Mouse (Mus musculus): ENCODE data around the gene Galr2. TPM values are rescaled to one million over a fixed set of nuclear protein-coding genes. Genes with fewer than 3 reads are reported as not detected.
A peak's percentile ranks its signal among the peaks of the same experiment; 100 is the strongest.

Galr2 gene
- total RNA-seq, 2 experiments from 2014 or later, result 0.38 to 0.41 TPM

DNA sequence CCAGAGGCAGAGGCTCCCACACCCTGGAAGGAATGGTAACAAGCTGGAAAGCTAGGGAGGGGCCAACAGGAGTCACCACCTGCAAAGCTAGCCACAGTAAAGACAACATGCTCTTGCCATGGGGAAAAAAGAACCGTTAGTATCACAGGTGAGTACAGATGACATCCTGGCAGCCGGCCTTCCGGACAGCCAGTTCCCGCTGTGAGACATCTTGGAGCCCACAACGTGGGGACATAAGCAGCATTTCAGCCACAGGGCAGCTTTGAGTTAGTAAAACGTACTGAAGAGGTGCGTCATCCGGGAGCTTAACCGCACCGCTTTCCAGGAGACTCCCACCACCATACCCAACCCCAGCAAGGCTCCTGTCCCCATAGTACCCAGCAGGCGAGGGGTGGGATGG, 17.5 kb downstream of the Galr2 start:
- no peak for DNase-seq
- intact Hi-C loops (cut with DNase I; ENCODE audit: low total_unique reads), result no loop called here

DNA sequence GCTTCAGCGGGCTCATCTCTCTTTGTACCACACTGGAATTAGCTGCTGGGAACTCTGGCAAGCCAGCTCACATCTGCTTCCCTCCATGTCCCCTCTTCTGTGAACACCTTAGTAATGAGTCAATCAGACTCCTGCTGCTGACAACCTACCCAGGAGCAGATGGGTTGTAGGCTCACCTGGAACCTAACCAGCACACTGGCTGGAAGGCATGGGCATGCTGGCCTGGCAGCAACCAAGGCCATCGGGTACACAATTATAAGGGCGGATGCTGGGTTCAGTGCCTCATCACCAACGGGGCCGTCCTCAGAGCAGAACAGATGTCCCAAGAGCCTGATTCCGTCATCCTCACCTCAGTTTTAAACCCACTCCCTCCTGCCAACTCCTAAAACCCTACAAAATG, 17.9 kb downstream of the Galr2 start:
- no peak for DNase-seq
- intact Hi-C loops (cut with DNase I; ENCODE audit: low total_unique reads), result no loop called here

DNA sequence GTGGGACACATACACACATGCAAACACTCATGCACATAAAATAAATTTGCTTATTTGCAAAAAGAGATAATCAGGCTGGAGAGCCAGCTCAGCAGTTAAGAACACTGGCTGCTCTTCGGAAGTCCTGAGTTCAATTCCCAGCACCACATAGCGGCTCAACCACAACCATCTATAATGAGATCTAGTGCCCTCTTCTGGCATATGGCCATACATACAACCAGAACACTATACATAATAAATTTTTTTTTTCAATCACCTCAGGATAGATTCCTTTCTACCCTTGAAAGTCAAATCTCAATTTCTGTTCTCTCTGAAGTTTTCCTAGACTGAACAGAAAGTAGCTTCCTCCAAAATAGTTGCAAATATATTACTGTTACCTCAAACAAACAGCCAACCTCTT, 24.7 kb downstream of the Galr2 start:
- intact Hi-C loops (cut with DNase I; ENCODE audit: low total_unique reads), result no loop called here
- no peak for DNase-seq

DNA sequence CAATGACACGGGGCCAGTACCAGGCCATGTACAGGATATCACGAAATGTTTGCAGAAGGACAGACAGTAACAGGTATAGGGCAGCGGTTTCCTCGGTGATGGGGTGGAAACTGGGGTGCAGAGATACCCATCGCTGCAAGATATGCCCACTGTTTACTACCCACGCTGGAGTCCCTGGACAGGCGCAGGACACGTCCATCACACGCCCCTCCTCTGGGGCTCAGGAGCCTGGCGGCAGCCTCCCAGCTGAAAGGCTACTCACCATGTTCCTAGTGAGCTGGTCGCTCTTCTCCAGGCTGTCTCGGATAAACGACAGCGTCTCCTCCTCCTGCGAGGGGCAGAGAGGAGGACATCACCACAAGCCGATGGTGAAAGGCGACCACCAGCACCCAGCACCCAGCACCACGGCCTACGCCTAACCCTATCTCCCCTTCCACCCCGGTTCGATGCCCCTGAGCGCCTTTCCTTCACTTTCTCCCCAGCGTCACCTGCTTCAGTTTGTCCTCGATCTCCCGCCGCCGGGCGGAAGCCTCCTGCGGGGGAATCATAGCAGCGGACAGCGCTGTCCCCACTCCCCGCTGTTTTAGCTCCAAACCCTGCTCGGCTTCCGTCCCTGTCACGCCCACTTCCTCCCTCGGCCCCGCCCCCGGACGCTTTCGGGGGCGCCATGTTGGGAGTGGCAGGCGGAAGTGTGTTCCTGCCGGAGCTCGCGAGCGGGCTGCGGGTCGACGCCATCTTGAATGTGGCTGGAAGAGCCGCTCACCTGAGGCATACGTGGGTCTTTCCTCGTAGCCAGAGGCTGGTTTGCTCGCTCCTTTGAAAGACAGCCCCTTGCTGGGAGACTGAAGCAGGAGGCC, 25.6 kb downstream of the Galr2 start:
- intact Hi-C loops (cut with DNase I; ENCODE audit: low total_unique reads), result no loop called here

DNA sequence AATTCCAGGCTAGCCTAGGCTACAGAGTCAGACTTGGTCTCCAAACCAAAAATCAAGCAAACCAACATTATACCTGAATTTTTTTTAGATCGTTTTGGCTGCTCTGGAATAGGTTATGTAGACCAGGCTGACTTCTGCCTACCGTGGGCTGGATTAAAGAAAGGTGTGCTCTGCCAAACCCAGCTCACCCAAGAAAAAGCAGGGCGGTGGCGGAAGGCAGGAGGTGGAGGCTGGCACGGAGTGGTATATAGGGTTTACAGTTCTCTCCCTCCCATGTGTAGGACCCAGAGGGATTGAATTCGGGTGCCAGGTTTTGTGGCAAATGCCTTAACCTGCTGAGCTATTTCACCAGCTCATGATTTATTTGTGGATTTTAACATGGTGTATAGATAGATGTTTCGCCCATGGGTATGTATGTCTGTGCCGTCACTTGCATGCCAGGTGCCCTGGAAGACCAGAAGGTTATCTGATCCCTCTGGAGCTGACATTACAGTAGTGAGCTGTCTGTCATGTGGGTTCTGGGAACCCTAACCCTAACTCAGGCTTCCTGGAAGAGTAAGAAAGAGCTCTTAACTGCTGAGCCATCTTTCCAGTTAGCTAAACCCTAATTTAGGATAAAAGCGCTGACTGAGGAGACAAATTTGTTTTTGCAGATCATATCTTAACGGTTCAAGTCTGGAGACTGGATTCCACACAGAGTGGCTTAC, 26.4 kb downstream of the Galr2 start, which contains the start of gene Exoc7:
Gene Exoc7 (minus strand): TSS at position 215 of the 707 bp plus-strand sequence.
- no peak for DNase-seq
- intact Hi-C loops (cut with DNase I; ENCODE audit: low total_unique reads), result no loop called here

More for the DNA sequence above, 25.6 kb downstream of the Galr2 start:
- peak; percentile 95 for DNase-seq

DNA sequence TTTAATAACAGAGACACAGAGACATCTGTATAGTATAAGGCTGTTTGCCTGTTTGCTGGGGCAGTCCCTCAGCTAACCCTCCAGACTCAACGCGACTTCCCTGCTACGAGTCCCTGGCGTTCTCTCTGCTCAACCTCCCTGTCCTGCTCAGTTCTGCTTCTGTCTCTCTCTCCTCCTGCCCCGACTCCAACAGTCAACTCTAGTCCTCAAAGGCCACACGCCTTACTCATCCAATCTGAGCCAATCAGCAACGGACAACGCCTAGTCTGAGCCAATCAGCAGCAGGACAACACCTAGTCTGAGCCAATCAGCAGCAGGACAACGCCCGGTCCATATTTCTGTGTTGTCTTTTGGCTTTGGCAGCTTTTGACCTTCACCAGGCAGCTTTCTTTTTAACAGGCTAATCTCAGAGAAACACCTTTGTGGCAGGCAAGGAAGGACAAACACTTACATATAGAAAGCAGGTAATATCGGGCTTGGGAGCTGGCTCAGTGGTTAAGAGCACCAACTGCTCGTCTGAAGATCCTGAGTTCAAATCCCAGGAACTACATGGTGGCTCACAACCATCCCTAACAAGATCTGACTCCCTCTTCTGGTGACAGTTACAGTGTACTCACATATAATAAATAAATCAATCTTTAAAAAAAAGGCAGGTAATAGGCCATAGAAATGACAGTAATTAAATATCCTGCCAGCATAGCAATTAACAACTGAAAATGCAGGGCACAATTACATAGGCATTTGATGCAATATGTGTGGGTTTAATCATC, 27.2 kb downstream of the Galr2 start:
- intact Hi-C loops (cut with DNase I; ENCODE audit: low total_unique reads), result no loop called here
- no peak for DNase-seq

DNA sequence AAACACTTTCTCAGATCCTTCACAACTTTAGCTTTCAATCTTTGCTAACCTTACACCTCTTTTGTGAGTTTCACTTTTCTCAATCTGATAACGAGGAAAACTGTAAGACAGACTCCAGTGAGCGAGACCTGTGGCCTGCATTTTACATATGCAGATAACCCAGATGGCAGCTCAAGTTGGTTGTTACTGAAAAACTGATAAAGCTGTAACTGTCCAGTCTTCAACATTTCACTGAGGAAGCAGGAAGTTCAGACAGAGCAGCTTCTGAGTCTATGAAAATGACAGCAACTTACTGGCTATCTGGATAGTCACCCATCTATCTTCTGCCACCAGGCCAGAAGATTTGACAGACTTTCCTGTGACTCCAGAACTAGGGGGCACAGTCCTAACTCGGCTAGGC, 28.9 kb downstream of the Galr2 start:
- DNase-seq, result no peak
- intact Hi-C loops (cut with DNase I; ENCODE audit: low total_unique reads), result no loop called here

DNA sequence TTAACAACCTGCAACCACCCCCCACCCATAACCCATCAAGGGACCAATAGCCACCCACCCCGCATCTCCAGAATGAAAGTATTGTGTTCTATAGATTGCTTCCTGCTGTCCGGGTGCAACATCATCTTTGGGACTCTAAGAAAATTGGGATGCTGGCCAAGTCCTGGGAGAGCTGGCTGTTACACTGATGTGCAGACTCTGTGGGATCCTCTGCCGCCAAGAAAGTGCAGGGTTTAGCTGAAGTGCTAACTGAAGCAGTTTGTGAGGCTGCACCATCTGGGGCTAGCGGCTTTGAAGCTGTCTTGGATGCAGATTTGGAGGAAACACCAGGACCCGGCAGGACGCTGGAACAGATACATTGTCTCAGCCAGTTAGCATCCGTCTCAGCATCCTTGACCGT, 30.4 kb downstream of the Galr2 start:
- DNase-seq, result no peak
- intact Hi-C loops (cut with DNase I; ENCODE audit: low total_unique reads), result no loop called here

DNA sequence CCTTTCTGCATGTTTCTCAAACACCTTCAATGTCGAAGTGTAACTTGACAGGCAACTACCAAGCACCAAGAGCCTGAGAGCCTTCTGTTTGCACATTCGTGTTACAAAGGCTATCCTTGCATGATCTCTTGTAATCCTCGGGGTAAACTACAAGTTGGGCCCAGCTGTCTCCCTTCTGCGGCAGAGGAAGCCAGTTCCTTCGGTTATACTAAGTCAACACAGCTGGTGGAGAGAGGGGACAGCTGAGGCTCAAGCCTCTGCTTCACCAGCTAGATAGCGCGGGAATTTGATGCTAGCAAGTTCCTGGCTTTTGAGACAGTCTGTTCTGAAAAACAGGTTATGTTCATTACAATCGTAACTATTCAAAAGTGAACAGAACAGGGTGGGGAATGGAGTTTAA, 31.6 kb downstream of the Galr2 start:
- intact Hi-C loops (cut with DNase I; ENCODE audit: low total_unique reads), result no loop called here
- DNase-seq, result no peak

DNA sequence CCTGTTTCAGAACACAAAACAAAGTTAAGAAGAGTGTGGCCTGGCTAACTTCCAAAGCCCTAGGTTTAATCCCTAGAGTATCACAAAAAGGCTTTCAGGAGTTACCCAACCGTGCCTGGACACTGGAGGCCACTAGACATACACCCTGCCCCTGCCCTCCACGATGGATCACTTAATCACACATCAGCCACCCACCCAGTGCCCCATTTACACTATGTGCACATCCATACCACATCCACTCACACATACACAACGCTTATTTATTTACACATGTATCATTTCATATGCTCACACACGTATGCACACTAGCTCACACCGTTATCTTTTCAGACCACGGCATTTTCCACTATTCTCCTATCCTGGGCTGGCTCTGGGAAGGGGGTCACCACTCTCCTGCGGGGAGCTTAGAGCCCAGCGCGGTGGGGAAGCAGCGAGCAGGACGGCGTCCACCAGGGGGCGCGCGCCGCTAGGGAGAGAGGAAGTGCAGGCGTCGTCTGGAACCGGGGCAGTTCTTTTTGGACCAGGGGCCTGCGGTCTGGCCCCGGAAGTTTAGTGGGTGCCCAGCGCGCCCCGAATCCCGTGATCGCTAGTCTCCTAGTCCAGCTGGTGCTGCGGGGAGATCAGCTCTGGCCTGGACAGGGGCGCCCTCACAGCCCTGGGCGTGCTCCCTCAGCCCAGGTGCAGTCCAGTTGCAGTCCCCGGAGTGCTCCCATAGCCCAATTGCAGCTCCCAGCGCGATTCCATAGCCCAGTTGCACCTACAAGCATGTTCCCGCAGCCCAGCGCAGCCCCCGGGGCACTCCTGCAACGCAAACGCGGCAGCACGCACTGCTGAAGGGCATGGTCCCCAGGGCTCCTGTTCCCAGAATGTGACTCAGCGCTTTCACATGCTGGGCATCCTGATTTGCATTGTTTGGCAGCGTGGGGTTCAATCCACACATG, 38.2 kb downstream of the Galr2 start:
- intact Hi-C loops (cut with DNase I; ENCODE audit: low total_unique reads), result loop anchor here (2.0 kb wide), 1 partner anchor 128 kb away; no protein-coding TSS in a partner anchor
- DNase-seq, result peak; percentile 91

DNA sequence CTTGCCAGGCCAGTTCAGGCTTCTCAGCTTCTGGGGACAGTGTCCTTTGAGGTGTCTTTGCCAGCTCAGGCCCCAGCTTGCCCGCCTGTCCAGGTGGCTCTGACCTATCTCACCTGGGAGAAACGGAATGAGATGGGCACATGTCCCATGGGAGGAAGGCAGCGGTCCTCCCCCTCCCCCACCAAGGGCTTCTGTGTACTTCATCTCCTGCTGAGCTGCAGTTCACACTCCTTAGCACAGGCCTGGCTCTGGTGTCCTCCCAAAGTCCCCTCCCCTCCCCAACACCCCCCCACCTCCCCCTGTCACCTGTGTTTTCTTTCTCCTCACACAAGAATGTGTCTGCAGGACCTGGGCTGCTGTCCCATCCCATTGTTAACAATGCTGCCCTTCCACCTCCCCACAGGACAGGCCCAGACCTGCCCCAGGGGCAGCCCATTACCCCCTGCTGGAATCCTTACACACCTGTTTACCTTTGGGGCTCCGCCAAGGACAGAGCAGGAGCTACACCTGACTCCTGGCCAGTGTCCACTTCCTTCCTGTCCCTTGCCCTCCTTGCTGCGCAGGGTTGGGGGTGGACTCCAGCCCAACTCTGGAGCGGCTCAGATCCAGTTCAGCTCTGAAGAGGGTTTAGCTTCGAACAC, 46.3 kb downstream of the Galr2 start:
- intact Hi-C loops (cut with DNase I; ENCODE audit: low total_unique reads), result loop anchor here (5.0 kb wide), 1 partner anchor 45 kb away; no protein-coding TSS in a partner anchor
- DNase-seq, result no peak

DNA sequence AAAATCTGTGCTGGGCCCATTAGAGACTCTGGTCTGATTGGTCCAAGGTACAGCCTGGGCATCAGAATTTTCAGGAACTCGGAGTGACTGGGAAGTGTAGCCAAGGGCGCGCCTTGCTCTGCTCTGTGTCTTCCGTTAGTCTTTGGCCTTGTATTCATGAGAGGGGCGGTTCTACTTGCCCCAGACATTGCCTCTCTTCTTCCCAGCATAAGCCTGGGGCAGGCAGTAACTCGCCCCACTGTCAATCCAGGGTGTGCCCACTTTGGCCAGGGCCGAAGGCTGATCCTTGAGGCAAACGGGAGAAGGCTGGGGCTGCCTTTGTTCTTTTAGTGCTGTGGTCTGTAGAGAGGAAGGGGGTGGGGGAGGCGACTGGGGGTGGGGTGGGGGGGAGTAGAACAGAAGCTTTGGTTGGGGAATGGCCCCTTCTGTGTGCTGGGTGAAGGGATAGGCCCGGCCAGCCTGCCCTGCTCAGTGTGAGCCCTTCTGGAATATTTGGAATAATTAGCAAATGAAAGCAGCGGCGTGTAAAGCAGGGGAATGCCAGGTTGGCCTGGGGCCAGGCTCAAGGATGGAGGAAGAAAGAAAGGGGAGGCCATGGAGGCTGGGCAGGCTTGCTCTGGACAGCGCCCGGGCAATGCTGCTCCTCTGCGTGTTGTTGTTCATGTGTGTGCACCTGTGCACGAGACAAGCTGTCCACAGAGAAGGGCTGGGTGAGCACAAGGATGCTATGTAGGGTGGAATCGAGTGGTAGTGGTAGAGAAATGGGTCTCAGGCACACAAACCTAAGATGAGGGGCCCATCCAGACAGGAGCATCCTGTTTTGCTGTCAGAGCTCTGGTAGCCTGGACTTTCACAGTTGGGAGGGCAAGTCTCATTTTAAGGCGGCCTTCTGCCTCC, 48.8 kb downstream of the Galr2 start:
- DNase-seq, result no peak
- intact Hi-C loops (cut with DNase I; ENCODE audit: low total_unique reads), result loop anchor here (5.0 kb wide), 1 partner anchor 43 kb away; no protein-coding TSS in a partner anchor

DNA sequence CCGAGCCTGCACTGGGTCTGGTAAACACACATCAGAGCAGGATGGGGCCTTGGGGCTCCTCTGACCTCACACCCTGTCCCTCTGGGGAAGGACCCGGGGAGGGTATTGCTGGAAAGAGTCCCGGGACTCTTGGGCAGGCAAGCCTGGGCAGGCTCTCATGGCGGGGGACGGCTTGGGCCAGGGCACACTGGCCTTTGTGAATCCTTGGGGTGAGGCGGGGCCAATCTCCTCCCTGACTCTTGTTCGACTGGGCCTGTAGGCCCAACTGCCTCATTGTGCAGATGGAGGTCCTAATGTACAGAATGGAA, 49.4 kb downstream of the Galr2 start:
- intact Hi-C loops (cut with DNase I; ENCODE audit: low total_unique reads), result no loop called here

DNA sequence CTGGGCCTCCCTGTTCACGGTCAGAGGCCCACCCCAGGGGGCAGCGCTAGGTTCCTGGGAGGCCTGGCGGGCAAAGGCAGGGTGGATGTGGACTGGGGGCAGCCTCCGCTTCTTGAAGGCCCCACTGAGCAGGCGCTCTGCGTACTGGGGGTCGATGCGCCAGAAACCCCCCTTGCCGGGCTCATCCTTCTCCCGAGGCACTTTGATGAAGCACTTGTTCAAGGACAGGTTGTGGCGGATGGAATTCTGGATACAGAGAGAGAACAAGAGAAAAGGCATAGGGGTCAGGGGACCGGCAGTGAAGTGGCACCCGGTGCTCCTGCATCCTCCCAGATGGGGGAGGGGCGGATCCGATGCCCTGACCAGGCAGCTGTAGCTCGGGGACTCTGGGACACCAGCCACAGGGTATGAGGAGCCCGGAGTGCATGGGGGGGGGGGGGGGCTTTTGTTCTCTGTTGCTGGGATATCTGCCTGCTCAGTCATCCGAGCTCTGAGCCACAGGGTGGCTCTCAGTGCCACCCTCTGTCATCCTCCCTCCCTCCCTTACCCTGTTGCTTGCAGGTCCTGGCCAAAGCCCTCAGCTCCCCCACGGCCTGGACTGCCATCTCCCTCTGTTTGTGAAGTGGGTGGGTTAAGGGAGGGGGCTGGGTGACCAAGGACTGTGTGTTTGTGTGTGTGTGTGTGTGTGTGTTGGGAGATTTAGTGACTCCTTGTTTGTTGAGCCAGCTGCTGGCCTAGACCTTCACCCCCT, 51.7 kb downstream of the Galr2 start:
- DNase-seq, result peak; percentile 42
- intact Hi-C loops (cut with DNase I; ENCODE audit: low total_unique reads), result no loop called here

More for the DNA sequence above, 49.4 kb downstream of the Galr2 start:
- no peak for DNase-seq

DNA sequence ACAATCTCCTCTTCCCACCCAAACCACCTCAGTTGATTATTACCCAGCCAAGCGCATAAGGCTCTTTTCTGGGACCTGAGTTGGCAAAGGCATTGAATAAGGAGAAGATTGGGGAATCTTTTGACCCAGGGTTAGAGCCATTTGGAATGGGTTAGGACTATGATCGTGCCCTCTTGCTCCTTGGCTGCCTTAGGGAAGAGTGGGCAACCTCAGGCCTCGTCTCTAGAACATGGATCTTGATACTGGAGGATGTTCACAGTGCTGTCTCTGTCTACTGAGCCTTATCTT, 52.2 kb downstream of the Galr2 start:
- intact Hi-C loops (cut with DNase I; ENCODE audit: low total_unique reads), result no loop called here
- no peak for DNase-seq
